Mouse (Mus musculus): Measurements from ENCODE around the gene Lrrc40. TPM values are rescaled to one million over a fixed set of nuclear protein-coding genes. Genes with fewer than 3 reads are reported as not detected.

The Lrrc40 gene
- polyA plus RNA-seq, 1 experiment: 3.4 TPM

DNA sequence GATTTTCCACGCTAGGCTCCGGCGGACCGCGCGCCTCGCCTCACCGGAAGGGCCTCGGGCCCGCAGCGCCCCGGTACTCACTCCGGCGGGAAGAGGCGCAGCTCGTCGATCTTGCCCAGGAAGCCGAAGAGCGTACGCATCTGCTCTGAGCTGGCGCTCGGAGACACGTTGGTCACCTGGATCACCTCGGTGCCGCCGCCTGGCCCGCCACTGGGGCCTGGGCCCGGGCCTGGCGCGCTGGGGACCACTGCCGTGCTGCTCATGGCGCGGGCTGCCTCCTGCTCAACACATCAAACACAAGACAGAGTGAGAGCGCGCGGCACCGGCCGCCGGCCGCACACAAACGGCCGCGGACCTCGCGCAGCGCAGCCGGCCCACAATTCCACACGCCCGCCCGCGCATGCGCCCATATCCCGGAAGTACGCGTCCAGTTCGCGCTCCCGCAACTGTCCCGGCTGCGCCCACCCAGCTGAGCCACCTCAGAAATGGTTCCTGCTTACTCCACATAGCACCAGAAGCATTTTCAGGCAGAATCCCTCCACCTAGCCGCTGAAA lies 5.0 kb upstream of the Lrrc40 start:
- Histone ChIP-seq H3K27ac (ENCODE audit: insufficient read depth, low read length) (peak overlapping the region; percentile 95), H3K36me3 (ENCODE audit: control insufficient read depth, insufficient read depth, low read length) (peaks cover 2% of the 10 kb centered on the region), H3K27me3 (ENCODE audit: control insufficient read depth, insufficient read depth, low read length) (no peaks in the 10 kb centered on the region), H3K4me3 (ENCODE audit: extremely low read depth, insufficient read depth, insufficient read length) (peak overlapping the region; percentile 90), H3K4me1 (ENCODE audit: control insufficient read depth, insufficient read depth, insufficient read length) (peaks cover 2% of the 10 kb centered on the region)
- DNase-seq (ENCODE audit: low read depth in 1 of 2, low spot score in 2 of 2): peak; percentile 77 to 85
- WGBS: under 1% methylated on average over 61 of the region's 61 CpGs
- no peak for TF ChIP-seq CTCF (IDR thresholded peaks at IDR 0.05; ENCODE audit: extremely low read depth, insufficient read depth, insufficient read length, insufficient replicate concordance)
- peak; percentile 51 for TF ChIP-seq POLR2A (IDR thresholded peaks at IDR 0.05; ENCODE audit: low read depth, low read length)

DNA sequence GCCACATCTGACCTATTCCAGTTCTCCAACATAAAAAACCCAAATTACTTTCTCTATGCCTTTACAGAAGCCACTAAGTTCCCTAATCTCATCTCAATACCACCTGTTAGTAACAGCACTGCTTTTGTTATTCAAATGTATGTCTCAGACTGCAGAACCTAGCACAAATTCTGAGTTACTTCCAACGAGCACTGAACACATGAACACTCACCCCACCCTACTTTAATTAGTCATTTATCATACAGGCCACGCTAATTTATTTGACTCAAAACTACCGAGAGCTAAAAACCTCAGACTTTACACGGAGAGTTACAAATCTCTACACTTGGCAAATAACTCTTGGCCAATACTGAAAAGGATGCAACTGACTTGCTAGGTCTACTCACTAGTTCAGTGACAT lies 4.4 kb upstream of the Lrrc40 start:
- H3K4me3 ChIP-seq (ENCODE audit: extremely low read depth, insufficient read depth, insufficient read length): peak overlapping the region; percentile 90
- H3K4me1 ChIP-seq (ENCODE audit: control insufficient read depth, insufficient read depth, insufficient read length): peaks cover 2% of the 10 kb centered on the region
- no peaks in the 10 kb centered on the region for H3K36me3 ChIP-seq (ENCODE audit: control insufficient read depth, insufficient read depth, low read length)
- no peaks in the 10 kb centered on the region for H3K27me3 ChIP-seq (ENCODE audit: control insufficient read depth, insufficient read depth, low read length)
- TF ChIP-seq POLR2A (IDR thresholded peaks at IDR 0.05; ENCODE audit: low read depth, low read length) (no peak), CTCF (IDR thresholded peaks at IDR 0.05; ENCODE audit: extremely low read depth, insufficient read depth, insufficient read length, insufficient replicate concordance) (no peak)
- 7% methylated on average over 4 of the region's 4 CpGs for WGBS
- no peak overlapping the region; the same call in 1 of the 2 replicates for H3K27ac ChIP-seq (ENCODE audit: insufficient read depth, low read length)
- peak in 1 of 2 experiments; percentile 12 for DNase-seq (ENCODE audit: low read depth in 1 of 2, low spot score in 2 of 2)

DNA sequence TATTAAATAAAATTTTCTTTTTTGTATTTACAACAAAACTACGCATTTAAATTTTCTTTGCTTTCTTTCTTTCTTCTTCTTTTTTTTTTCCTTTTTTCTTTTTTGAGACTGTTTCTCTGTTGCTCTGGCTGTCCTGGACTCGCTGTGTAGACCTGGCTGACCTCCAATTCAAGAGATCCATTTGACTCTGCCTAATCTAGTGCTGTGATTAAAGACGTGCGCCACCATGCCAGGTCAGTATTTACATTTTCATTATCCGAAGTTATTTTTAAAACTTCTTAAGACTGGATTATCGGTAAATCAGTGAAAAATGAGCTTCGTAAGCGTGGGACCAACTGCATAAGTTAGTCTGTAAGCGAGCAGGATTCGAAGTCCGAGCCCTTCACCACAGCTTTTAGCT lies 596 bp upstream of the Lrrc40 start:
- DNase-seq (ENCODE audit: low read depth in 1 of 2, low spot score in 2 of 2): no peak
- TF ChIP-seq POLR2A (IDR thresholded peaks at IDR 0.05; ENCODE audit: low read depth, low read length) (no peak), CTCF (IDR thresholded peaks at IDR 0.05; ENCODE audit: extremely low read depth, insufficient read depth, insufficient read length, insufficient replicate concordance) (no peak)
- WGBS: 2% methylated on average over 11 of the region's 11 CpGs

DNA sequence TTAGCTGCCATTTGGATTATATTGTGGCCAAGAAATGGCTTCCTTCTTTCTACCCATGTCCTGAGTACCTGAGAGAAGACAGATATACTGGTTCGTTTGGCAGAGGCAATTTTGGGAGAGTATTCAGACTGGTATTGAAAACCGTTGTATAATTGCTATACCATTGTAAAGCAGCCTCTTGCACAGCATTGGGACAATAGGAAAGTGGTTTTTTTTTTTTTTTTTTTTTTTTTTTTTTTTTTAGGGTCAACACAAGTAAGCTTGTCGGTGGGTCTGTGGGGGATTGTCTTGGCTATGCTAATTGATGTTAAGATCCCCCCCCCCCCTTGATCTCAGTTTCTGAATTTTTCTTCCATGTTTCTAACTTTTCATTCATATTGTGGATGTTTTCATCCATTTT lies 1.6 kb downstream of the Lrrc40 start:
- 82% methylated on average over 3 of the region's 3 CpGs for WGBS
- no peak for DNase-seq (ENCODE audit: low read depth in 1 of 2, low spot score in 2 of 2)
- no peak for TF ChIP-seq POLR2A (IDR thresholded peaks at IDR 0.05; ENCODE audit: low read depth, low read length)
- no peak for TF ChIP-seq CTCF (IDR thresholded peaks at IDR 0.05; ENCODE audit: extremely low read depth, insufficient read depth, insufficient read length, insufficient replicate concordance)
- H3K27ac ChIP-seq (ENCODE audit: insufficient read depth, low read length): no peak overlapping the region
- H3K4me3 ChIP-seq (ENCODE audit: extremely low read depth, insufficient read depth, insufficient read length): no peak overlapping the region
- no peaks in the 10 kb centered on the region for H3K27me3 ChIP-seq (ENCODE audit: control insufficient read depth, insufficient read depth, low read length)
- H3K36me3 ChIP-seq (ENCODE audit: control insufficient read depth, insufficient read depth, low read length): no peaks in the 10 kb centered on the region
- no peaks in the 10 kb centered on the region; the same call in 1 of the 2 replicates for H3K4me1 ChIP-seq (ENCODE audit: control insufficient read depth, insufficient read depth, insufficient read length)

More for the DNA sequence above, 596 bp upstream of the Lrrc40 start:
- Histone ChIP-seq H3K36me3 (ENCODE audit: control insufficient read depth, insufficient read depth, low read length) (no peaks in the 10 kb centered on the region), H3K4me3 (ENCODE audit: extremely low read depth, insufficient read depth, insufficient read length) (peak overlapping the region; percentile 95), H3K27ac (ENCODE audit: insufficient read depth, low read length) (peak overlapping the region; percentile 96), H3K4me1 (ENCODE audit: control insufficient read depth, insufficient read depth, insufficient read length) (peaks cover 2% of the 10 kb centered on the region), H3K27me3 (ENCODE audit: control insufficient read depth, insufficient read depth, low read length) (no peaks in the 10 kb centered on the region)

DNA sequence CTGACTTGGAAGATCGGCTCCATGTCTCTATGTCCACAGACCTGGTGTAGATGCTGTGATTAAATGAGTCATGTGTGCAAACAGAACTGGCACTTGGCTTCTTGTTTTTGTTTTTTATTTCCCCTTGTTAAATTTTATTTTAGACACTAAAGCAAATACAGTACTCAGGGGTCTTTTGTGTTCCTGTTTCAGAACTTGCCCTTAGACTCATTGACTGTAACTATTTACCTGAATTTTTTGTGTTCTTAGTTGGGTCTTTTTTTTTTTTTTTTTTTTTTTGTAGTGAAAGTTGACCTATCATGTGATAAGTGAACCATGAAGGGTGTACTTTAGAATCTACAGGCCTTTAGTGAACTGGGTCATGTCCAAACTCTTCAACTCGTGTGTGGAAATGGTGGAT lies 4.3 kb downstream of the Lrrc40 start:
- H3K27ac ChIP-seq (ENCODE audit: insufficient read depth, low read length): no peak overlapping the region
- no peak overlapping the region for H3K4me3 ChIP-seq (ENCODE audit: extremely low read depth, insufficient read depth, insufficient read length)

DNA sequence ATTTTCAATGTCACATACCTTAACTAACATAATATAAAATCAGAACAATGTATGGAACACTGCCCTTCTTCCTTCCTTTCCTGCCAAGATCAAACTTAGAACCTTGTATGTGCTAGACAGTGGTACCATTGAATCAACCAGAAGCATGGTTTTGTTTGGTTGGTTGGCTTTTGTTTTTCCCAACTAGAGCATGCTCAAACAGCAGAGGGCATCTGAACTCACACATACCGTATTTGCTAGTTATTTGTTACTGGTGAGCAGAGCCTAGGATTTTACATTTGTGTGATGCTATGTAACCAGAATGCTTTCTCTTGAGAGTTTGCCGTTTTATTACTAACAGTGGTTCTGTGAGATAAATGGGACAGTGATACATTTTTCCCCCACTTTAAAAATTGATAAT lies 13.0 kb downstream of the Lrrc40 start:
- Histone ChIP-seq H3K27ac (ENCODE audit: insufficient read depth, low read length) (no peak overlapping the region), H3K4me1 (ENCODE audit: control insufficient read depth, insufficient read depth, insufficient read length) (no peaks in the 10 kb centered on the region), H3K36me3 (ENCODE audit: control insufficient read depth, insufficient read depth, low read length) (peaks cover 4% of the 10 kb centered on the region), H3K4me3 (ENCODE audit: extremely low read depth, insufficient read depth, insufficient read length) (no peak overlapping the region), H3K27me3 (ENCODE audit: control insufficient read depth, insufficient read depth, low read length) (no peaks in the 10 kb centered on the region)
- no peak for DNase-seq (ENCODE audit: low read depth in 1 of 2, low spot score in 2 of 2)
- no peak for TF ChIP-seq POLR2A (IDR thresholded peaks at IDR 0.05; ENCODE audit: low read depth, low read length)
- no peak for TF ChIP-seq CTCF (IDR thresholded peaks at IDR 0.05; ENCODE audit: extremely low read depth, insufficient read depth, insufficient read length, insufficient replicate concordance)
- 91% methylated on average over 2 of the region's 2 CpGs for WGBS

More for the DNA sequence above, 4.3 kb downstream of the Lrrc40 start:
- TF ChIP-seq CTCF (IDR thresholded peaks at IDR 0.05; ENCODE audit: extremely low read depth, insufficient read depth, insufficient read length, insufficient replicate concordance): no peak
- TF ChIP-seq POLR2A (IDR thresholded peaks at IDR 0.05; ENCODE audit: low read depth, low read length): no peak
- DNase-seq (ENCODE audit: low read depth in 1 of 2, low spot score in 2 of 2): no peak
- WGBS: 79% methylated on average over 2 of the region's 2 CpGs
- Histone ChIP-seq H3K4me1 (ENCODE audit: control insufficient read depth, insufficient read depth, insufficient read length) (no peaks in the 10 kb centered on the region; the same call in 1 of the 2 replicates), H3K27me3 (ENCODE audit: control insufficient read depth, insufficient read depth, low read length) (no peaks in the 10 kb centered on the region), H3K36me3 (ENCODE audit: control insufficient read depth, insufficient read depth, low read length) (peaks cover 1% of the 10 kb centered on the region; the same call in 1 of the 2 replicates)

DNA sequence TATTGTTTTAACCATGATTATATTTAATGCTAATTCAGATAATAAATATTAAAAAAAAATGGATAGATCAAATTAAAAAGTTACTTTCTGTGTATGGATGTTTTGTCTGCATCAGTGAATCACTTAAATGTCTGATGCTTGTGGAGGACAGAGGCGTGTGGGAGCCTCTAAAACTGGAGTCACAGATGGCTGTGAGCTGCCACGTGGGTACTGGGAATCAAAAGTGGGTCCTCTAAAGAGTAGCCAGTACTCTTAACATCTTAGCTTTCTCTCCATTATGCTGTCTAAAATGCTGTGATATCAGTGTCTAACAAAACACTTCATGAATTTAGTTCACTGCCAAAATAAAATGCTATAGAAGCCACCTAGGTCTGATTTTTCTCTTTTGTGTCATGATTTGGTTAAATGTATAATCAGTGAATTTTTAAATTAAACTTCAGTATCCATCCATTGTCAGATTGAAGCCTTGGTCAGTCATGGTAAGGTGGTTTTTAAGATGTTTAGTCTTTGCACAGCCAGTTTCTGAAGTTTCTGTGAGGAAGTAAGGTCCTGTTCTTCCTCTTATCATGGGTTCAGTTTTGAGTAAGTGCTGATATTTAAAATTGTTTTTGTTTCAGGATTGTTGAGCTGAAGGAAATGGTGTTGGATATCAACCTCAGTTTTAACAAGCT lies 24.3 kb downstream of the Lrrc40 start:
- TF ChIP-seq CTCF (IDR thresholded peaks at IDR 0.05; ENCODE audit: extremely low read depth, insufficient read depth, insufficient read length, insufficient replicate concordance) (no peak), POLR2A (IDR thresholded peaks at IDR 0.05; ENCODE audit: low read depth, low read length) (no peak)
- no peaks in the 10 kb centered on the region for H3K27me3 ChIP-seq (ENCODE audit: control insufficient read depth, insufficient read depth, low read length)
- peaks cover 2% of the 10 kb centered on the region; the same call in 1 of the 2 replicates for H3K4me1 ChIP-seq (ENCODE audit: control insufficient read depth, insufficient read depth, insufficient read length)
- no peak overlapping the region for H3K4me3 ChIP-seq (ENCODE audit: extremely low read depth, insufficient read depth, insufficient read length)
- WGBS: 79% methylated on average over 2 of the region's 2 CpGs
- H3K36me3 ChIP-seq (ENCODE audit: control insufficient read depth, insufficient read depth, low read length): peaks cover 11% of the 10 kb centered on the region
- no peak for DNase-seq (ENCODE audit: low read depth in 1 of 2, low spot score in 2 of 2)
- peak overlapping the region; percentile 72 for H3K27ac ChIP-seq (ENCODE audit: insufficient read depth, low read length)
